Mouse (Mus musculus) CH12.LX (cell line): Measurements from ENCODE around the gene Gse1.

Source experiments
- CHD1 ChIP-seq: IDR thresholded peaks from 2 replicates; pipeline ENCODE4 v1.6.1; 2012; ENCODE audit warnings: low read depth, low read length, improper control_type of control experiment, inconsistent platforms
- CTCF ChIP-seq, 2 experiments: IDR thresholded peaks in 1 of 2; conservative IDR thresholded peaks in 1 of 2; 2 replicates each; pipeline ENCODE4 v1.5.1; 2011 to 2012; ENCODE audit warnings: low read depth in 2 of 2, low read length in 2 of 2, improper control_type of control experiment in 1 of 2, inconsistent platforms in 1 of 2, mild to moderate bottlenecking in 1 of 2, moderate library complexity in 1 of 2
- EP300 ChIP-seq: IDR thresholded peaks from 2 replicates; pipeline ENCODE4 v1.6.1; 2011; ENCODE audit warnings: low read length, improper control_type of control experiment
- HCFC1 ChIP-seq: IDR thresholded peaks from 2 replicates; pipeline ENCODE4 v1.6.1; 2012; ENCODE audit warnings: low read depth, mild to moderate bottlenecking, inconsistent platforms, low read length, improper control_type of control experiment
- POLR2A ChIP-seq: IDR thresholded peaks from 2 replicates; pipeline ENCODE4 v1.6.1; 2011; ENCODE audit warnings: low read depth, mild to moderate bottlenecking, improper control_type of control experiment, low read length
- POLR2AphosphoS2 ChIP-seq: IDR thresholded peaks from 2 replicates; pipeline ENCODE4 v1.6.1; 2011; ENCODE audit warnings: low read depth, low read length, improper control_type of control experiment
- RCOR1 ChIP-seq: conservative IDR thresholded peaks from 2 replicates; pipeline ENCODE4 v1.6.1; 2012; ENCODE audit warnings: low read depth, mild to moderate bottlenecking, inconsistent platforms, low read length, improper control_type of control experiment
- SIN3A ChIP-seq: IDR thresholded peaks from 2 replicates; pipeline ENCODE4 v1.6.1; 2012; ENCODE audit warnings: low read length, improper control_type of control experiment, inconsistent platforms
- TBP ChIP-seq: conservative IDR thresholded peaks from 2 replicates; pipeline ENCODE4 v1.6.1; 2011; ENCODE audit warnings: low read depth, low read length, improper control_type of control experiment
- TCF12 ChIP-seq: IDR thresholded peaks from 2 replicates; pipeline ENCODE4 v1.6.1; 2014; ENCODE audit warnings: low read depth, mild to moderate bottlenecking, inconsistent platforms, low read length, improper control_type of control experiment
- USF1 ChIP-seq: IDR thresholded peaks from 2 replicates; pipeline ENCODE4 v1.6.1; 2014; ENCODE audit warnings: low read depth, mild to moderate bottlenecking, inconsistent platforms, low read length, improper control_type of control experiment
- ZC3H11A ChIP-seq: IDR thresholded peaks from 2 replicates; pipeline ENCODE4 v1.6.1; 2012; ENCODE audit warnings: low read depth, mild to moderate bottlenecking, inconsistent platforms, low read length, improper control_type of control experiment
- ZKSCAN1 ChIP-seq: IDR thresholded peaks from 2 replicates; pipeline ENCODE4 v1.6.1; 2012; ENCODE audit warnings: low read depth, inconsistent platforms, low read length, improper control_type of control experiment, borderline replicate concordance

GRCm38 (mm10) chr8:120571561-120571960 is 343.3 kb downstream of the Gse1 start:
- TF ChIP-seq CTCF (conservative IDR thresholded peaks at IDR 0.05 in 1 of 2, IDR thresholded peaks at IDR 0.05 in 1 of 2; ENCODE audit: low read depth in 2 of 2, low read length in 2 of 2) = no peak
- no peak for TF ChIP-seq USF1
- TF ChIP-seq CHD1 = no peak
- no peak for TF ChIP-seq RCOR1
- TF ChIP-seq EP300 = no peak
- TF ChIP-seq TCF12 = no peak
- TF ChIP-seq TBP = no peak
- TF ChIP-seq SIN3A = no peak
- TF ChIP-seq ZKSCAN1 = no peak
- TF ChIP-seq HCFC1 = no peak
- TF ChIP-seq POLR2AphosphoS2 = no peak
- no peak for TF ChIP-seq POLR2A
- no peak for TF ChIP-seq ZC3H11A
